Comparison of ENCODE assay signal across 29 mouse cellular contexts in genomic region chr13:34419061-34419460, GRCm38 (mm10).
DNase-seq lines count a peak whose midpoint lies in the region; ATAC-seq lines count a peak whose summit lies in the region.
"Had no signal": no experiment of that assay in that cellular context is flagged by ENCODE, and none has a peak within 500 bp of the region (broad histone marks: within the 10 kb centered on the region; RNA-seq: fewer than 3 reads in every experiment).

No protein-coding gene starts in this region.

- H3K4me1 ChIP-seq in heart, embryonic 11.5 days (ENCODE audit: control insufficient read depth, insufficient read depth, low read length), result no peaks in the 10 kb centered on the region
- H3K4me1 ChIP-seq: embryonic facial prominence, embryonic 10.5 days; forebrain, embryonic 13.5 days; heart, embryonic 12.5 days; heart, embryonic 15.5 days had no signal

- DNase-seq in layer of hippocampus, adult 18-20 months (ENCODE audit: low spot score in 2 of 2), result peak; percentile 7 to 10
- DNase-seq in layer of hippocampus, adult 9-11 months, result no peak
- DNase-seq in right cerebral cortex, adult 18-20 months, result peak; percentile 55
- no peak for DNase-seq in right cerebral cortex, postnatal 14 days
- peak; percentile 22 for DNase-seq in 3T3-L1 (ENCODE audit: low read depth, low spot score)
- DNase-seq in NIH3T3 (ENCODE audit: low read depth), result peak; percentile 30
- DNase-seq in MN1 (ENCODE audit: low spot score), result no peak
- DNase-seq: adrenal gland, adult 2 months; adrenal gland, postnatal 14 days; cerebellum, adult 11-12 months; cerebellum, adult 8-10 months; cerebellum, postnatal 10 days; cerebellum, postnatal 36 days; embryo, embryonic 11 days; gastrocnemius, adult 2 months; gastrocnemius, postnatal 14 days; heart, postnatal 10 days; heart, postnatal 36 days had no signal

- no peak overlapping the region for H3K4me3 ChIP-seq in heart, embryonic 11.5 days (ENCODE audit: low read depth, low read length)
- H3K4me3 ChIP-seq: embryonic facial prominence, embryonic 10.5 days; embryonic facial prominence, embryonic 13.5 days; erythroblast, embryonic 14.5 days; forebrain, embryonic 13.5 days; gastrocnemius, adult 2 months; heart, embryonic 12.5 days; heart, embryonic 15.5 days; hindbrain, embryonic 10.5 days; hindbrain, embryonic 13.5 days had no signal

- H3K27ac ChIP-seq in heart, embryonic 11.5 days (ENCODE audit: low read depth, low read length), result no peak overlapping the region
- H3K27ac ChIP-seq: embryonic facial prominence, embryonic 10.5 days; embryonic facial prominence, embryonic 13.5 days; forebrain, embryonic 13.5 days; gastrocnemius, adult 2 months; heart, embryonic 15.5 days; hindbrain, embryonic 10.5 days; hindbrain, embryonic 13.5 days had no signal

- H3K9ac ChIP-seq in heart, embryonic 11.5 days (ENCODE audit: low read depth, low read length), result no peak overlapping the region
- H3K9ac ChIP-seq: embryonic facial prominence, embryonic 13.5 days; forebrain, embryonic 13.5 days; heart, embryonic 12.5 days; heart, embryonic 15.5 days; hindbrain, embryonic 13.5 days had no signal

- no peak for ATAC-seq in heart, embryonic 11.5 days (replicated peaks; ENCODE audit: insufficient number of reproducible peaks, low FRiP score, low TSS enrichment)
- ATAC-seq: forebrain, embryonic 13.5 days; forebrain, embryonic 16.5 days; hindbrain, embryonic 16.5 days had no signal

- no peaks in the 10 kb centered on the region for H3K27me3 ChIP-seq in heart, embryonic 11.5 days (ENCODE audit: control insufficient read depth, insufficient read depth, low read length)
- H3K27me3 ChIP-seq: embryonic facial prominence, embryonic 13.5 days; forebrain, embryonic 13.5 days; heart, embryonic 12.5 days; heart, embryonic 15.5 days had no signal

- no peak overlapping the region for H3K4me2 ChIP-seq in heart, embryonic 11.5 days
- H3K4me2 ChIP-seq: embryonic facial prominence, embryonic 13.5 days; forebrain, embryonic 13.5 days; heart, embryonic 12.5 days; heart, embryonic 15.5 days; hindbrain, embryonic 13.5 days had no signal

- H3K9me3 ChIP-seq in heart, embryonic 11.5 days (replicated peaks; ENCODE audit: control insufficient read depth, low read length), result no peaks in the 10 kb centered on the region
- H3K9me3 ChIP-seq: embryonic facial prominence, embryonic 10.5 days; embryonic facial prominence, embryonic 13.5 days; forebrain, embryonic 13.5 days; heart, embryonic 12.5 days; heart, embryonic 15.5 days; hindbrain, embryonic 10.5 days; hindbrain, embryonic 13.5 days had no signal

- H3K36me3 ChIP-seq in heart, embryonic 11.5 days (ENCODE audit: control insufficient read depth, insufficient read depth, low read length), result no peaks in the 10 kb centered on the region
- H3K36me3 ChIP-seq: embryonic facial prominence, embryonic 10.5 days; embryonic facial prominence, embryonic 13.5 days; heart, embryonic 12.5 days; heart, embryonic 15.5 days; hindbrain, embryonic 10.5 days; hindbrain, embryonic 13.5 days had no signal

- 64% methylated on average over 3 of the region's 3 CpGs for WGBS in heart, embryonic 11.5 days (ENCODE audit: insufficient replicate concordance)

Comparison
In these comparisons a context has a peak if more than half of its experiments do, and no peak if none do; other contexts are left out.
1. DNase-seq: peak in layer of hippocampus, adult 18-20 months (2 of 2), right cerebral cortex, adult 18-20 months (single experiment), 3T3-L1 (single experiment) and NIH3T3 (single experiment); none in layer of hippocampus, adult 9-11 months (single experiment), right cerebral cortex, postnatal 14 days (single experiment) and MN1 (single experiment).